Mouse (Mus musculus): ENCODE results near the gene Kcna7.
"Not testable (repeated sequence)": the region's sequence is repeated elsewhere in the genome, so short reads cannot be mapped to it uniquely, and the experiment has no call there.

Kcna7 gene

DNA sequence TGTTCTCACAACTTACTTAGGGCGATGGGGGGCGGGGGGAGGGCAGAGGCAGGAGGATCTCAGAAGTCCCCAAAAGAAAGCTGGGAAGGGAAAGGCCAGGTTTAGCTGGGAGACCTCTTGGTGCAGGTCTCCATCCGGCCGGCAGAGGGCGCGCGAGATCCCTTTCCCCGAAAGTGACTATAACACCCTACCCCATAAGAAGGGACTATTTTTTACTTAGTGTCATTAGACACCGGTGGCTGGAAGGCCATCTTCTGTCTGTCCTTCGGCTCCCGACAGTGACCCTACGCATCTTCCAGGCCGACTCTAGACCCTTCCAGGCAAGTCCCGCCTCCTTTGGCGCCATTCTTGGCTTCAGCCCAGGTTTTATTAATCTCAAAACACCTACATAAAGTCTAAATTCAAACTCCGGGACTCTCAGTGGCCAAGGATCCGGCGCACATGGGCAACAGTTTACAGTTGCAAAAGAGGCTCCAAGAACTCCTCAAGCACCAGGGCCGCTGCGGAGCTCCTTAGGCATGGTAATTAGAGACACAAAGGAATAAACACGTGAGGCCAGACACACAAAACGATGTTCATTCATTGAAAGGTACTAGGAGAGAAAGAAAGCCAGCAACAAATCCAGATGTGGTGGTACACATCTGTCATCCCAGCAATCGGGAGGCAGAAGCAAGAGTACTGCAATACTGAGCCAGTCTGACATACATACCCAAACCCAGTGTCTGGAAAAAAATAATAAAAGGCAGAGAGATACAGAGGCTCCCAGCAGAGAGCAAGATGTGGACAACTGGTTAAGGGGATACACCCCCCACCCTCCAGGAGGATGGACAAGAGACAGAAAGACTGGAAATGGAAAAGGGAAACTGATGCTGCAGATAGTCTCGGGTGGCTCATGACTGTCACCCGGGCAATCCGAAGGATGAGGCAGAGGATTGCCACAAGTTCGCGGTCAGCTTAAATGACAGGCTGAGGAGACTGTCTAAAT, at the start of gene Kcna7:
Gene Kcna7, plus strand, starts transcription at position 563 of the 985 bp plus-strand sequence.
- no peak for DNase-seq (ENCODE audit: extremely low read depth, low read depth, low spot score)

DNA sequence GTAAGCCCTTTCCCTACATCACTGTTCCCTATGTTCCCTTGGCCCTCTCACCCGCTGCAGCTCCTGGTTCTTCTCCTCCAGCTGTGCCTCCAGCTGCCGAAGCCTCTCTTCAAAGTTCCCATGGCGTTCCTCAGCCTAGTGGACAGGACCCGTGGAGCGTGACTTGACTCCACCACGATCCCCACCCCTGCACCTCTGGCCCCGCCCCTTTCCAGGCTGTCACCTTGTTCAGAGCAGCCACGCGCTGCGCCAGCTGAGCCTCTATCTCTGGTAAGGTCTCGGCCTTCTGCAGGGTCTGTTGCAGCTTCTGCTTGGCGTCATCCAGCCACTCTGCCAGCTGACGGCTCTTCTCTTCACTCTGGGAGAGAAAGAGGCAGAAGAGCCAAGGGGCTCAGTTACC, 49.4 kb upstream of the Kcna7 start:
- no peak for DNase-seq (ENCODE audit: extremely low read depth, low read depth, low spot score)

GRCm38 (mm10) chr7:45359081-45359480, 46.4 kb upstream of the Kcna7 start:
- not testable (repeated sequence) for DNase-seq (ENCODE audit: extremely low read depth, low read depth, low spot score)

DNA sequence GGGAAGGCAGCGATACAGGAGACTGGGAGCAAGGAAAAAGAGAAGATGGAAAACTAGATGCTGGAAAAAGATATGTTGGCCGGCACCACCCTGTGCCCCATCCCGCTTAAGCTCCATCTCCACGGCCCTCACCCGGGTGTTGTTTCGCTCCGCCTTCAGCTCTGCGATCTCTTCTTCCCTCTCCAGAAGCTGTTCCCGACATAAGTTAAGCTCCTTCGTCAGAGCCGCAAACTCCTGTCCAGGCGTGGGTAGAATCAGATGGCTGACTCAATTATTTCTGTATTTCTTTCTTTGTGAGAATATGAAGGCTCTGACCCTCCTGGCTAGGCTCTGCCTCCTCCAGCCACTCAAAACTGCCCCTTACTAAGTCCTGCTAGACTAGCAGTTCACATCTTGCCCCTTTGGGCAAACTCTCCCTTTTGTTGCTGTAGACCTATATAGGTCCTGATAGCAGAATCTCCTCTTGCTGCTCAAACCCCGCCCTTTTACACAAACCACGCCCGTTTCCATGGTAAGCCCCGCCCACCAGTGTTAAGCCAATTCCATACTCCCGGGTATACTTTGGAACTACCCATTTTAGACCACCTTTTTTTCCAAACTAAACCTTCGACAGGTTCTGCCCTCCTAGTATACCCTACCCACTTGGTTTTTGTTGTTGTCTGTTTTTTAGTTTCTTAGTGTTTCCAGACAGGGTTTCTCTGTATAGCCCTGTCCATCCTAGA, 44.9 kb upstream of the Kcna7 start:
- no peak for DNase-seq (ENCODE audit: extremely low read depth, low read depth, low spot score)

DNA sequence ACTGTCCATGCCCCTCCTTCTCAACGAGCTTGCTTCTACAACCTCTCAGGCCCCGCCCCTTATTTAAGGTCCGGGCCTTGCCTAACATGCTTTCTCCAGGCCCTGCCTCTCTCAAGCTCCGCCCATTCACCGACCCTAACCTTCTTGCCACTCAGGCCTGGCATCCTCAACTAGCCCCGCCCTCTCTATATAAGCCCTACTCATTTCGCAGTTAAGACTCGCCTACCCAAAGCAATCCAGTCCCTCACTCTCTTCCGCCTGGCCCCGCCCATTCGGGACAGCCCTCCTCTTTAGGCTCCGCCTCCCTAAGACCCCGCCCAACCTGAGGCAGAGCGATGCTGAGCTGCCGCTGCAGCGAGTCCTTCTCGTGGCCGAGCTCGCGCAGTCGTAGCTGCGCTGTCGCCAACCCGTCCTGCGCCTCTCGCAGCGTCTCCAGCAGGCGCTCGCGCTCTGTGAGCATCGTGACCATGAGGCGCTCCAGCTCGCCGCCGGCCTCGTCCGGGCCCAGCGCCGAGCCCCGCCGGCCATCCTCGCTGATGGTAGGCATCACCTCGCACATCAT, 44.1 kb upstream of the Kcna7 start:
- no peak for DNase-seq (ENCODE audit: extremely low read depth, low read depth, low spot score)

DNA sequence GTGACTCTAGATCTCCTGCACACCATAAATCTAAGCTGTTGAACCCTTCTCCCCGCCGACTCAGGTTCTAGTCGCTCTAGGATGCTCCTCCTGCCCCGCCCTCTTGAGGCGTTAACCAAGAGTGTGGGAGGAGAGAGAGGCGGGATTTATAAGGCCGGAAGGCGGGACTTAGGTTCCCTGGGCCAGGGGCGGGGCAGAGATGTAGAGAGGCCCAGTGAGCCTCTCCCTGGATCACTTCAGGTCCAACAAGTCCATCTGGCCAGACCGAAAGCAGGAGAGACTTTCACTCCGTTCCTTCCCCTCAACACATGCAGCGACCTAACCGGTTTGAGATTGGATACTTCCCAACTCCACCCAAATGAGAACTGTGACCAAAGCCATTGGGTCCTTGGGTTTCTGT, 42.7 kb upstream of the Kcna7 start:
- DNase-seq (ENCODE audit: extremely low read depth, low read depth, low spot score) = peak; percentile 59

DNA sequence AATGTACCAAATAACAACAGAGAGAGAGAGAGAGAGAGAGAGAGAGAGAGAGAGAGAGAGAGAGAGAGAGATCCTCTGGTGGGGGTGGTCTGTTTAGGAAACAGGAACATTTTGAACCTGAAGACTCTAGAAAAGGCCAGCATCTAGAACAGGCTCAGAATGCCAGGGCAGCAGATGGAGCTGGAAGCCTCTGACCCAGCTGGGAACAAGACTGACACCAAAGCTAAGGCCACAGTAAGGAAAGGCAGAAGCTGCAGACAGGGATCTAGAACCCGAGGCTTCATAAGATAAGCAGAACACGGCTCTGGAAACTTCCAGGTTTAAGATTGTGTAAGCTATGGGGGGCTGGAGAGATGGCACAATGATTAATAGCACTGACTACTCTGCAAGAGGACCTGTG, 41.5 kb upstream of the Kcna7 start:
- no peak for DNase-seq (ENCODE audit: extremely low read depth, low read depth, low spot score)

GRCm38 (mm10) chr7:45365742-45366651, 39.5 kb upstream of the Kcna7 start:
- no peak for DNase-seq (ENCODE audit: extremely low read depth, low read depth, low spot score)

DNA sequence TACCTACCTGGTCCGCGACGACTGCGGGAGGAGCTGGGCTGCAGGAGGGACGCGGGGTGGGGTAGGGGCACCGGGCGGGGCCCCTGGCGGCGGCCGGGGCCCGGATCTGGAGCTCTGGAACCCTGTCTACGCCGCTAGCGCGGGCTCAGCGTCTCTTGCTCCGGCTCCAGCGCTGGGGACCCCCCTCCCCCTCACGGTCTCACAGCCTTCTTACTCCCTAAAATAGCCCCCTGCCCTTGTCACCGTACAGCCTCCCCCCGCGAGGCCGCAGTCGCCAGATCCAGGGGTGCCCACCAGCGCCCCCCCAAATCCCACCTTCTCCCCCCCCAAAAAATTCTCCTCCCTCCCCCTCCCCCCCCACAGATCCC, 38.8 kb upstream of the Kcna7 start, which contains the start of gene Ppfia3:
Gene Ppfia3, minus strand, starts transcription at position 368 of the 368 bp plus-strand sequence.
- DNase-seq (ENCODE audit: extremely low read depth, low read depth, low spot score) = no peak

- no peak for DNase-seq (ENCODE audit: extremely low read depth, low read depth, low spot score)
These were observed 38.2 kb upstream of the Kcna7 start for GRCm38 (mm10) chr7:45367020-45367880.

DNA sequence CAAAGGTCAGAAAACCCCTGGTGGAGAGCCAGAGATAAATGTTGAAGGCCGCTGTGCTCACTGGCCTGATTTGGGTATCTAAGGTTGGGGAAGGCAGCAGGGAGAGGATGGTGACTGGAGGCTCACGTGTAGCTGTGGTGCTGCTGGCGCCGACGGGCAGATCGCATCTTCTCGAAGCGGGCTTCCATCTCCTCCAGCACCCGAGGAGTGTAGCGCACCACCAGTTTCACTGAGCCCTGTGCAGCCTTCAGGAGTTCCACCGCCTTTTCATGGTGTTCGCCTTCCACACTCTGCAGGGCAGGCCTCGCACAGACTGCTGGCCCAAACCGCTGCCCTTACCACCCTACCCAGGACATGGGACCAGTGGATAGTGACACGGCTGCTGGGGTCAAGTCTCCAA, 37.3 kb upstream of the Kcna7 start:
- DNase-seq (ENCODE audit: extremely low read depth, low read depth, low spot score) = no peak

DNA sequence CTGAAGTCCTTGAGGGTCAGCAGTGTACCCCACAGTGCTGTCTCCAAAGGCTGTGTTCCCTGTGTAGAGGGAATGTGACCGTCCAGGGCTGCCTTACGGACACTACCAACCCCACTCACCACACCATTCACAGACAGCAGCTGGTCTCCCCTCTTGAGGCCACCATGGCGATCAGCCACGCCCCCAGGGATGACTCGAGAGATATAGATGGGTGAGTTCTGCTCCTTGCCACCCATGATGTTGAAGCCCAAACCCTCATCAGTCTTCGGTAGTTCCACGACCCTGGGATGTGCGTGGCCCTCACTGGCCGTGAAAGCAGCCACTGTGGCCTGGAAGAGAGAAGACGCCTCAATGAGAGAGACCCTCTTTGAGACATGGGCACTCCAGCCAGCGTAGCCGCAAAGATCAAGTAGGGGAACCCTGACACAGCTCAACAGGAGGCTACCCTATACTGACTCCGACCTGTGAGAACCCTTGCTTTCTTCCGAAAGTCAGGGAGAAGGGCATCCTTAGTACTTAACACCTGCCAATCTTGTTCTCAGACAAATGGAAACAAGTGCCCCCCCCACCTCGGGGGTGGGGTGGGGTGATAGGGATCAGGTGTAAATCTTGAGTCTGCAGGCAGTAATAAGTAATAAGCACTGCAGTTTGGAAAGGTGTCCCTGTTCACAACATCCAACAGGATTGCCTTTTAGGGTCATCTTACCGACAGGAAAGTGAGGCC, 36.3 kb upstream of the Kcna7 start:
- DNase-seq (ENCODE audit: extremely low read depth, low read depth, low spot score) = no peak

DNA sequence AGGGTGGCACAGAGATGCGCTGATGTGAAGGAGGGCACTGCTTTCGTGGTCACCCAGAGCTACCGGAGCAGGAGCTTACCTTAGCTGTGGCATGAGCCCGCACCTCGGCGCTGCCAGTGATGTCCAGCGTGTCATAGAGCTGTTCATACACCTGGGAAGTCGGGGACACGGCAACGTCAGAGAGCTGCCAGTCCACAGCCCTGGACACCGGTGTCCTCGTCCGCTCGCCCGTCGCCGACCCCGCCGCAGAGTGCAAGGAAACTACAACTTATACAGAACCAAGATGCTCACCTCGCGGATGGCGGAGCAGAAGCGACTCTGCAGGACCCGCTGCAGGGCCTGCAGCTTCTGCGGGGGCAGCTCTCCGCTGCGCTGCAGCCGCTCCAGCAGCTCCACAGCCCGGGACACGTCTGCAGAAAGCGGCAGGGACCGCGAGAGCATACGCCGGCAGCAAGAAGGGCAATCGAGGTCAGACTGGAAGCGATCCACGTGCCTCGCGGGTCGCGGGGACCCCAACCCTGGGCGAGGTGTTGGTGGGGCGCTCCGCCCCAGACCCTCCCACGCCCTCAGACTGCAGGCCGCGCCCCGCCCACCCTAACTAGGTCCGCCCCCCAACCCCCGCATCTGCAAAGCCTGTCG, 35.5 kb upstream of the Kcna7 start:
- no peak for DNase-seq (ENCODE audit: extremely low read depth, low read depth, low spot score)

DNA sequence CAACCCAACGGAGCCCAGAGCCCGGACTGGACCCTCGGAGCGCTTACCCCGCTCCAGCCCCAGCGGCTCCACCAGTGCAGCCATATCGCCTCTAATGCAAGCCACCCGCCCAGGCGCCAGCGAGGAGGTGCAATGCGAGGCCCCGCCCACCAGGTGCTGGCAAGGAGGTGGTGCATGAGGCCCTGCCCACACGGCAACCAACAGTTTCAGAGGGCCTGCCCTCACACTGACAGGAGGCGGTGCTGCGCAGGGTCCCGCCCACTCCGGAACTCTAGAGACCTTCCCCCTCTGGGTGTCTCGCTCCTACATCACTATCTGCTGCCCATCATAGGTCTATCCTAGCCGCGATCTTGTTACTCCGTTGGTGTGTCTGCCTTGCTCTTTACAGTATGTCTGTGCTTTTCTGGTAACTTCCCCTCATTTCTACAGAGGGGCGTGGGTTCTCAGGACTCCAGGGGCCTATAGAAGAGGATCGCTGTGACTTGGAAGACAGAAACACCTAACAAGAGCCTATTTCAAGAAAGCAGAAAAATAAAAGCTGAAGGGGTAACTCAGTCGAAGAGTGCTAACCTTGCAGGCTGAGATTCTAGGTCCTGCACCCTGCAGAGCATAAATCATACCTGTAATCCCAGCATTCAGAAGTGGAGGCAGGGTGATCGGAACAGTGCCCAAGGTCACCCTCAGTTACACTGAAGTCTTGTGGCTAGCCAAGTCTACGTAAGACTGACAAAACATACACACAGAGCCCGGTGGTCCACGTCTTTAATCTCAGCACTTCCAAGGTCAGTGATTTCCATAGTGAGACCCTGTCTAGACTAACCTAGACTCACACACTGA, 34.8 kb upstream of the Kcna7 start, which contains the start of gene Lin7b:
Gene Lin7b, minus strand, starts transcription at position 109 of the 837 bp plus-strand sequence.
- no peak for DNase-seq (ENCODE audit: extremely low read depth, low read depth, low spot score)

DNA sequence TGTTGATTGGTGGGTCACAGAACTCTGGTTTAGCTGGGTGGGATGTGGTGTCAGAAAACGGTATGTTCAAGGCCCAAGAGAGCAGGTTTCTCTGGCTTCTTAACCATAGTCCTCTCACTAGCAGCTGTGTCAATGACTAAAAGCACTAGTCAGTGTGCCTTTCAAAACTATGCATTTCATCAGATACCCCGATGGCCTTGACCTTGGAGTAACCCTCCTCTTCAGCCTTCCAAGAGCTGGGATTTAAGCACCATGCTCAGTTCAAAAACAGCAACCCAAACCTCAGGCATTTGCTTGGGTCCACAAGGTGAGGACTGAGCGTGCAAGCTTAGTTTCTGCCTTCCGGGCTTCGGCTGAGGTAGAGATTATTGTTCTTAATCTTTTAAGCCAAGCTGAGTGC, 33.1 kb upstream of the Kcna7 start:
- no peak for DNase-seq (ENCODE audit: extremely low read depth, low read depth, low spot score)

GRCm38 (mm10) chr7:45374620-45375019, 30.8 kb upstream of the Kcna7 start:
- no peak for DNase-seq (ENCODE audit: extremely low read depth, low read depth, low spot score)

DNA sequence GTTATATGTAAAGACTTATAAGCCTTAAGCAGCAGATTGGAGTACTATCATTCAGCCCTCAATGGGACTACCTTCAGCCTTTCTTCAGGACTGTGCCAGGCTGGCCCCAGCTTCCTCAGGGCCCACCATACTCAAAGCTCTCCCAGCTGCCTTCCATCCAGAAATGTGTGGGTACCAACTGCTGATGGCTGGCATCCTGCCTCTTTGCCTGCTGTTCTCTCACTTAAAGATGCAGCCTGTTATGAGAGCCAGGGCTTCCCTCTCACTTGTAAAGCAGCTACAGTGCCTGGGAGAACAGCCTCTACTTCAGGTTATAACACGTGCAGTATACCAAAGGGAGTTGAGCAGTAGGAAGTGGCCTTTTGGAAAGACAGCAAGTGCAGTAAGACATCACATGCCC, 29.4 kb upstream of the Kcna7 start:
- DNase-seq (ENCODE audit: extremely low read depth, low read depth, low spot score) = no peak

DNA sequence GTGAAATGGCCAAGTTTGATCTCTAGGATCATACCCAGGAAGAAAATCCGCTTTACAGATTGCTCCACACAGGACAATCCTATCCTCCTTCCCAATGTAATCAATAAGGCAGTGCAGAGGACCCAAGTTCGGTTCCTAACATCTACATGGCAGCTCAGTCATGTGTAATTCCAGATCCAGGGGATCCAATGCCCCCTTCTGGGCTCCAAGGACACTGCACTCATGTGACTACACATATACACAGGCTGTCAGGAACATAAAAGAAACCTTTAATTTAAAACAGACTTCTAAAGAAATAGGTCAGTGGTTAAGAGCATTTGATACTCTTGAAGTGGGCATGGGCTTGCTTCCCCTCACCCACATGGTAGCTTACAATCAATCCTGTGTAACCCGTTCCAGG, 19.4 kb upstream of the Kcna7 start:
- DNase-seq (ENCODE audit: extremely low read depth, low read depth, low spot score) = no peak

All from fat pad, adult 2 months (tissue).